Comparison of ENCODE assay signal across 16 mouse cellular contexts in the genomic region with DNA sequence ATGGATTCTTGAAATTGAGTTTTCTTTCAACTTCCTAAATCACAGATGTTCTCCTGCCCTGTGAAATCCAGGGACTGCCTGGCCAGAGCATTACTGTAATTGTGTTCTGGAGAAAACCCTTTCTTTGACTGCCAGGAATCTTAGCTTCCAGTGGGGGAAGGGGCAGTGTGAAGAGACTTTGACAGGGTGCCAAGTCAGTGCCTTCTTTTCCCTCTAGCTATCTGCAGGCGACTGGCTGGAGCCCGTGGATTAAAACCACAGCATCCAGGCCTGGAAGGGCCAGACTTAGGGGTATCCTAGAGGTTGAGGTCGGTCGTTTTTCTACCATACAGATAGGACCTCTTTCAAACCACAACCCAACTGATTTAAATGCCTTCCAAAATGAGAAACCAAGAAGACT. TPM values are rescaled to one million over a fixed set of nuclear protein-coding genes. Genes with fewer than 3 reads are reported as not detected.
DNase-seq lines count a peak whose midpoint lies in the region; ATAC-seq and TF ChIP-seq lines count a peak whose summit lies in the region.
"Had no signal": no experiment of that assay in that cellular context is flagged by ENCODE, and none has a peak within 500 bp of the region (broad histone marks: within the 10 kb centered on the region; RNA-seq: fewer than 3 reads in every experiment).

No protein-coding gene starts in this region.

- no peak overlapping the region for H3K4me3 ChIP-seq in forebrain, embryonic 14.5 days (ENCODE audit: low read depth, low read length)
- no peak overlapping the region for H3K4me3 ChIP-seq in forebrain, embryonic 13.5 days
- no peak overlapping the region for H3K4me3 ChIP-seq in left cerebral cortex, adult 2 months
- H3K4me3 ChIP-seq: forebrain, embryonic 12.5 days; neural tube, embryonic 12.5 days; stomach, embryonic 15.5 days had no signal

- no peaks in the 10 kb centered on the region for H3K4me1 ChIP-seq in forebrain, embryonic 14.5 days (ENCODE audit: control insufficient read depth, insufficient read depth, low read length)
- 0 out of 2 replicates have a peak, but pooled peaks cover 12% of the 10 kb centered on the region for H3K4me1 ChIP-seq in forebrain, embryonic 13.5 days
- H3K4me1 ChIP-seq: neural tube, embryonic 12.5 days; stomach, embryonic 15.5 days had no signal

- intact Hi-C loops in left cerebral cortex, adult 2 months (cut with DNase I), result no loop called here

- no peaks in the 10 kb centered on the region for H3K36me3 ChIP-seq in forebrain, embryonic 14.5 days (ENCODE audit: control insufficient read depth, insufficient read depth, low read length)
- peaks cover 12% of the 10 kb centered on the region for H3K36me3 ChIP-seq in forebrain, embryonic 13.5 days (ENCODE audit: poor library complexity, severe bottlenecking)
- H3K36me3 ChIP-seq: stomach, embryonic 15.5 days had no signal

- no peak overlapping the region for H3K9ac ChIP-seq in forebrain, embryonic 14.5 days (ENCODE audit: low read length)
- no peak overlapping the region for H3K9ac ChIP-seq in forebrain, embryonic 13.5 days
- H3K9ac ChIP-seq: forebrain, embryonic 12.5 days; neural tube, embryonic 12.5 days; stomach, embryonic 15.5 days had no signal

- no peak overlapping the region for H3K4me2 ChIP-seq in forebrain, embryonic 14.5 days (ENCODE audit: low read length)
- H3K4me2 ChIP-seq in forebrain, embryonic 13.5 days, result no peak overlapping the region
- H3K4me2 ChIP-seq: forebrain, embryonic 12.5 days; liver, embryonic 11.5 days; neural tube, embryonic 12.5 days; stomach, embryonic 15.5 days had no signal

- H3K9me3 ChIP-seq in forebrain, embryonic 14.5 days (replicated peaks; ENCODE audit: control insufficient read depth, low read length), result no peaks in the 10 kb centered on the region
- no peaks in the 10 kb centered on the region for H3K9me3 ChIP-seq in forebrain, embryonic 13.5 days (replicated peaks)
- H3K9me3 ChIP-seq: forebrain, embryonic 12.5 days; neural tube, embryonic 12.5 days; stomach, embryonic 15.5 days had no signal

- DNase-seq in forebrain, embryonic 14.5 days (ENCODE audit: low spot score), result peak; percentile 32
- DNase-seq in layer of hippocampus, postnatal 14 days (ENCODE audit: low spot score in 2 of 2), result peak; percentile 9 to 16
- no peak for DNase-seq in layer of hippocampus, adult 18-20 months (ENCODE audit: low spot score in 2 of 2)
- DNase-seq in MN1 (ENCODE audit: low spot score), result peak; percentile 66
- DNase-seq in adrenal gland, postnatal 36 days, result peak; percentile 20 to 26
- DNase-seq in left cerebral cortex, adult 2 months (ENCODE audit: extremely low spot score in 1 of 2, low spot score in 2 of 2), result no peak
- DNase-seq: embryo, embryonic 11 days; gastrocnemius, postnatal 25 days had no signal

- 70% methylated on average over 4 of the region's 4 CpGs for WGBS in forebrain, embryonic 14.5 days
- WGBS in forebrain, embryonic 13.5 days, result 61% methylated on average over 4 of the region's 4 CpGs

- ATAC-seq in forebrain, embryonic 14.5 days, result no peak
- no peak for ATAC-seq in forebrain, embryonic 13.5 days
- no peak for ATAC-seq in megakaryocyte, adult 5-6 weeks (ENCODE audit: poor library complexity, severe bottlenecking)
- ATAC-seq: CD4-positive, CD25-positive, alpha-beta regulatory T cell, adult 4 months; intestine, postnatal 0 days had no signal

- no peak overlapping the region for H3K27ac ChIP-seq in forebrain, embryonic 14.5 days (ENCODE audit: low read depth, low read length)
- H3K27ac ChIP-seq in forebrain, embryonic 13.5 days, result no peak overlapping the region
- H3K27ac ChIP-seq in left cerebral cortex, adult 2 months, result no peak overlapping the region
- H3K27ac ChIP-seq: forebrain, embryonic 12.5 days; neural tube, embryonic 12.5 days; stomach, embryonic 15.5 days had no signal

- H3K27me3 ChIP-seq in forebrain, embryonic 14.5 days (replicated peaks; ENCODE audit: control insufficient read depth, insufficient read depth, low read length), result no peaks in the 10 kb centered on the region
- no peaks in the 10 kb centered on the region for H3K27me3 ChIP-seq in forebrain, embryonic 13.5 days
- H3K27me3 ChIP-seq: forebrain, embryonic 12.5 days; neural tube, embryonic 12.5 days; stomach, embryonic 15.5 days had no signal

- no peak for TF ChIP-seq CTCF in left cerebral cortex, adult 2 months (IDR thresholded peaks at IDR 0.05)

RNA-seq across cellular contexts. Expression of a gene that starts 37.5 kb away (rescaled TPM):
- 14.0 and 16.3 TPM in 2 replicates for polyA plus RNA-seq in forebrain, embryonic 14.5 days (2014; fragmentation: Nextera tagmentation; extraction: Ambion mirVana)
- polyA plus RNA-seq in forebrain, embryonic 13.5 days (2015; fragmentation: Nextera tagmentation; extraction: Ambion mirVana), result 12.4 and 12.6 TPM in 2 replicates
- 100 to 1,000 TPM in 1 of 2 experiments, 10 to 100 TPM in 1; 94.2 to 102 TPM for total RNA-seq in layer of hippocampus, postnatal 14 days (2021)
- 10 to 100 TPM; 87.9 to 90.0 TPM for total RNA-seq in layer of hippocampus, adult 18-20 months (2021)
- 10 to 100 TPM; 73.4 to 78.1 TPM for total RNA-seq in adrenal gland, postnatal 36 days (2021)
- total RNA-seq in megakaryocyte, adult 5-6 weeks (2015), result 45.0 and 49.3 TPM in 2 replicates
- 23.0 and 26.1 TPM in 2 replicates for total RNA-seq in megakaryocyte, adult 5-6 weeks (2017)
- 100 to 1,000 TPM in 1 of 2 experiments, 10 to 100 TPM in 1; 99.9 to 100 TPM for total RNA-seq in left cerebral cortex, adult 2 months (2021)

RNA-seq across cellular contexts. Expression of a gene that starts 40.9 kb away (rescaled TPM):
- 137 and 152 TPM in 2 replicates for polyA plus RNA-seq in forebrain, embryonic 14.5 days (2014; fragmentation: Nextera tagmentation; extraction: Ambion mirVana)
- 226 and 246 TPM in 2 replicates for polyA plus RNA-seq in forebrain, embryonic 13.5 days (2015; fragmentation: Nextera tagmentation; extraction: Ambion mirVana)
- 10 to 100 TPM; 64.1 to 68.6 TPM for total RNA-seq in layer of hippocampus, postnatal 14 days (2021)
- total RNA-seq in layer of hippocampus, adult 18-20 months (2021), result 10 to 100 TPM; 53.8 to 57.1 TPM
- 100 to 1,000 TPM in 1 of 2 experiments, 10 to 100 TPM in 1; 93.9 to 126 TPM for total RNA-seq in adrenal gland, postnatal 36 days (2021)
- 36.6 and 56.2 TPM in 2 replicates for total RNA-seq in megakaryocyte, adult 5-6 weeks (2015)
- 280 and 284 TPM in 2 replicates for total RNA-seq in megakaryocyte, adult 5-6 weeks (2017)
- 10 to 100 TPM; 50.7 to 51.3 TPM for total RNA-seq in left cerebral cortex, adult 2 months (2021)

RNA-seq across cellular contexts. Expression of a gene that starts 55.0 kb away (rescaled TPM):
- 473 and 528 TPM in 2 replicates for polyA plus RNA-seq in forebrain, embryonic 14.5 days (2014; fragmentation: Nextera tagmentation; extraction: Ambion mirVana)
- polyA plus RNA-seq in forebrain, embryonic 13.5 days (2015; fragmentation: Nextera tagmentation; extraction: Ambion mirVana), result 523 and 549 TPM in 2 replicates
- 100 to 1,000 TPM; 101 to 105 TPM for total RNA-seq in layer of hippocampus, postnatal 14 days (2021)
- total RNA-seq in layer of hippocampus, adult 18-20 months (2021), result 100 to 1,000 TPM; 117 to 119 TPM
- 100 to 1,000 TPM; 115 to 155 TPM for total RNA-seq in adrenal gland, postnatal 36 days (2021)
- total RNA-seq in megakaryocyte, adult 5-6 weeks (2015), result 209 and 219 TPM in 2 replicates
- 145 TPM in 2 replicates for total RNA-seq in megakaryocyte, adult 5-6 weeks (2017)
- 100 to 1,000 TPM; 124 to 128 TPM for total RNA-seq in left cerebral cortex, adult 2 months (2021)

Comparison
In these comparisons a context has a peak if more than half of its experiments do, and no peak if none do; other contexts are left out.
1. DNase-seq: peak in forebrain, embryonic 14.5 days (single experiment), layer of hippocampus, postnatal 14 days (2 of 2), MN1 (single experiment) and adrenal gland, postnatal 36 days (2 of 2); none in layer of hippocampus, adult 18-20 months (0 of 2) and left cerebral cortex, adult 2 months (0 of 2).